In genomic region chr16:17532271-17532670, GRCm38 (mm10) we compare ENCODE assay signal across 10 mouse cellular contexts. TPM values are rescaled to one million over a fixed set of nuclear protein-coding genes. Genes with fewer than 3 reads are reported as not detected.
A peak's percentile ranks its signal among the peaks of the same experiment; 100 is the strongest.
DNase-seq lines count a peak whose midpoint lies in the region.
"Had no signal": no experiment of that assay in that cellular context is flagged by ENCODE, and none has a peak within 500 bp of the region (broad histone marks: within the 10 kb centered on the region; RNA-seq: fewer than 3 reads in every experiment).

No protein-coding gene starts in this region.

- no peaks in the 10 kb centered on the region for H3K36me3 ChIP-seq in splenic B cell, adult 2 months (ENCODE audit: control insufficient read depth, insufficient read depth, low read length, poor library complexity, severe bottlenecking)

- no peaks in the 10 kb centered on the region for H3K27me3 ChIP-seq in splenic B cell, adult 2 months (ENCODE audit: control insufficient read depth, insufficient read depth, low read length, poor library complexity, severe bottlenecking)
- H3K27me3 ChIP-seq: heart, embryonic 15.5 days had no signal

- DNase-seq in cerebellum, adult 9-10 months = peak; percentile 54
- DNase-seq in cerebellum, postnatal 4 days (ENCODE audit: low spot score in 2 of 2) = no peak
- DNase-seq in urinary bladder, postnatal 25 days (ENCODE audit: low spot score) = peak; percentile 15
- no peak for DNase-seq in urinary bladder, postnatal 10 days (ENCODE audit: low spot score)
- peak; percentile 53 to 72 for DNase-seq in kidney, postnatal 36 days
- peak; percentile 54 for DNase-seq in splenic B cell, adult 2 months (ENCODE audit: low read depth, low spot score)
- DNase-seq in urinary bladder, adult 2 months (ENCODE audit: low spot score) = no peak
- no peak for DNase-seq in layer of hippocampus, adult 9-10 months (ENCODE audit: low spot score)

RNA-seq across cellular contexts. Expression of gene Thap7, which starts 1.3 kb away (rescaled TPM):
- 52.6 and 59.0 TPM in 2 replicates for polyA plus RNA-seq in urinary bladder, adult 2 months (2012; rRNA removed)

RNA-seq across cellular contexts. Expression of gene Lztr1, which starts 23.8 kb away (rescaled TPM):
- 105 and 123 TPM in 2 replicates for polyA plus RNA-seq in urinary bladder, adult 2 months (2012; rRNA removed)

RNA-seq across cellular contexts. Expression of gene Lrrc74b, which starts 28.8 kb away (rescaled TPM):
- polyA plus RNA-seq in urinary bladder, adult 2 months (2012; rRNA removed) = 0.22 and 0.23 TPM in 2 replicates

RNA-seq across cellular contexts. Expression of gene P2rx6, which starts 29.4 kb away (rescaled TPM):
- polyA plus RNA-seq in urinary bladder, adult 2 months (2012; rRNA removed) = 4.4 and 5.5 TPM in 2 replicates
- polyA plus RNA-seq: G1E had no signal

RNA-seq across cellular contexts. Expression of gene Aifm3, which starts 42.9 kb away (rescaled TPM):
- polyA plus RNA-seq in urinary bladder, adult 2 months (2012; rRNA removed) = 0.50 and 0.76 TPM in 2 replicates
- polyA plus RNA-seq: G1E had no signal

Comparison
In these comparisons a context has a peak if more than half of its experiments do, and no peak if none do; other contexts are left out.
1. DNase-seq: peak in cerebellum, adult 9-10 months (single experiment), urinary bladder, postnatal 25 days (single experiment), kidney, postnatal 36 days (2 of 2) and splenic B cell, adult 2 months (single experiment); none in cerebellum, postnatal 4 days (0 of 2), urinary bladder, postnatal 10 days (single experiment), urinary bladder, adult 2 months (single experiment) and layer of hippocampus, adult 9-10 months (single experiment).